ENCODE assay signal across 8 mouse cellular contexts in genomic region chr1:64122466-64122830, GRCm38 (mm10). TPM values are rescaled to one million over a fixed set of nuclear protein-coding genes. Genes with fewer than 3 reads are reported as not detected.
A peak's percentile ranks its signal among the peaks of the same experiment; 100 is the strongest.
DNase-seq lines count a peak whose midpoint lies in the region; ATAC-seq and TF ChIP-seq lines count a peak whose summit lies in the region.

No protein-coding gene starts in this region.

- peak overlapping the region; percentile 62 for H3K4me2 ChIP-seq in heart, embryonic 14.5 days (ENCODE audit: low read length)
- H3K4me2 ChIP-seq in hindbrain, embryonic 11.5 days (replicated peaks; ENCODE audit: low read depth, low read length), result peak overlapping the region; percentile 68

- no peak for ATAC-seq in heart, embryonic 14.5 days (ENCODE audit: insufficient number of reproducible peaks, insufficient read depth, low FRiP score, low read depth)
- ATAC-seq in hindbrain, embryonic 11.5 days (ENCODE audit: low FRiP score), result no peak

- H3K9me3 ChIP-seq in heart, embryonic 14.5 days (ENCODE audit: control insufficient read depth, low read length), result no peaks in the 10 kb centered on the region
- no peaks in the 10 kb centered on the region for H3K9me3 ChIP-seq in ES-E14 (ENCODE audit: control insufficient read depth, insufficient read depth, low read depth, low read length)
- no peaks in the 10 kb centered on the region for H3K9me3 ChIP-seq in hindbrain, embryonic 11.5 days (ENCODE audit: control insufficient read depth, low read length)
- H3K9me3 ChIP-seq in midbrain, embryonic 10.5 days (replicated peaks), result no peaks in the 10 kb centered on the region

- H3K27me3 ChIP-seq in heart, embryonic 14.5 days (ENCODE audit: control insufficient read depth, insufficient read depth, low read length), result no peaks in the 10 kb centered on the region
- H3K27me3 ChIP-seq in hindbrain, embryonic 11.5 days (ENCODE audit: control insufficient read depth, insufficient read depth, low read length), result no peaks in the 10 kb centered on the region
- H3K27me3 ChIP-seq in midbrain, embryonic 10.5 days (ENCODE audit: low read depth, poor library complexity, severe bottlenecking), result no peaks in the 10 kb centered on the region

- H3K27ac ChIP-seq in heart, embryonic 14.5 days (replicated peaks in 1 of 2; ENCODE audit: control insufficient read depth in 1 of 2, insufficient read depth in 1 of 2, low read depth in 2 of 2, low read length in 2 of 2), result peak overlapping the region; percentile 100
- H3K27ac ChIP-seq in ES-E14 (ENCODE audit: insufficient read depth, low read depth, low read length, poor library complexity, severe bottlenecking), result peak overlapping the region; percentile 62; the same call in 1 of the 2 replicates
- peak overlapping the region; percentile 100 for H3K27ac ChIP-seq in hindbrain, embryonic 11.5 days (ENCODE audit: low read depth, low read length)
- H3K27ac ChIP-seq in midbrain, embryonic 10.5 days (replicated peaks), result peak overlapping the region; percentile 100

- in situ Hi-C loops in ES-E14 (cut with MboI; ENCODE audit: low sequenced_read_pairs in 2 of 2, unreplicated experiment in 2 of 2), result no loop called here

- peaks cover 7 to 11% of the 10 kb centered on the region in 2 experiments; a peak in 3 of 4 replicates for H3K4me1 ChIP-seq in heart, embryonic 14.5 days (ENCODE audit: control insufficient read depth in 2 of 2, insufficient read depth in 2 of 2, low read length in 2 of 2)
- no peaks in the 10 kb centered on the region; a peak in 2 of 4 replicates for H3K4me1 ChIP-seq in ES-E14 (ENCODE audit: control insufficient read depth in 2 of 2, insufficient read depth in 2 of 2, low read length in 2 of 2, poor library complexity in 1 of 2)
- no peaks in the 10 kb centered on the region for H3K4me1 ChIP-seq in hindbrain, embryonic 11.5 days (replicated peaks; ENCODE audit: control insufficient read depth, insufficient read depth, low read length)
- peaks cover 38% of the 10 kb centered on the region for H3K4me1 ChIP-seq in midbrain, embryonic 10.5 days

- H3K4me3 ChIP-seq in heart, embryonic 14.5 days (ENCODE audit: control insufficient read depth in 1 of 2, insufficient read depth in 1 of 2, low read depth in 1 of 2, low read length in 2 of 2), result peak overlapping the region; percentile 85 to 97
- H3K4me3 ChIP-seq in ES-E14 (ENCODE audit: insufficient read depth in 1 of 2, low read depth in 1 of 2, low read length in 2 of 2, poor library complexity in 1 of 2, severe bottlenecking in 1 of 2), result peak overlapping the region; percentile 86 to 95
- peak overlapping the region; percentile 77 for H3K4me3 ChIP-seq in hindbrain, embryonic 11.5 days (ENCODE audit: low read depth, low read length)
- H3K4me3 ChIP-seq in midbrain, embryonic 10.5 days, result peak overlapping the region; percentile 85

- H3K36me3 ChIP-seq in heart, embryonic 14.5 days (ENCODE audit: control insufficient read depth, insufficient read depth, low read length), result no peaks in the 10 kb centered on the region
- H3K36me3 ChIP-seq in ES-E14 (ENCODE audit: control insufficient read depth, insufficient read depth, low read length, poor library complexity, severe bottlenecking), result no peaks in the 10 kb centered on the region
- H3K36me3 ChIP-seq in hindbrain, embryonic 11.5 days (ENCODE audit: control insufficient read depth, insufficient read depth, low read length), result no peaks in the 10 kb centered on the region
- H3K36me3 ChIP-seq in midbrain, embryonic 10.5 days, result no peaks in the 10 kb centered on the region

- DNase-seq in heart, adult 11 months, result no peak
- peak; percentile 33 for DNase-seq in ES-E14 (ENCODE audit: low read depth, low spot score)
- DNase-seq in hindbrain, embryonic 11.5 days (ENCODE audit: low spot score), result no peak
- DNase-seq in midbrain, embryonic 10.5 days (ENCODE audit: low spot score), result no peak
- no peak for DNase-seq in ovary, postnatal 14 days (ENCODE audit: low spot score)
- no peak for DNase-seq in right cerebral cortex, postnatal 25 days
- DNase-seq in thymus, postnatal 36 days, result no peak

- H3K9ac ChIP-seq in heart, embryonic 14.5 days (ENCODE audit: low read length), result peak overlapping the region; percentile 100
- H3K9ac ChIP-seq in ES-E14 (ENCODE audit: insufficient read depth, low read depth, low read length, poor library complexity, severe bottlenecking), result peak overlapping the region; percentile 75; the same call in 1 of the 2 replicates
- H3K9ac ChIP-seq in hindbrain, embryonic 11.5 days (ENCODE audit: low read depth, low read length), result peak overlapping the region; percentile 99

- WGBS in heart, embryonic 14.5 days, result 24% methylated on average over 9 of the region's 9 CpGs
- WGBS in hindbrain, embryonic 11.5 days, result 26% methylated on average over 9 of the region's 9 CpGs
- WGBS in midbrain, embryonic 10.5 days, result 26% methylated on average over 9 of the region's 9 CpGs

TF ChIP-seq in ES-E14, 5 proteins besides CTCF, POLR2A, EP300 and RAD21:
- TF ChIP-seq HCFC1 (IDR thresholded peaks at IDR 0.05; ENCODE audit: borderline replicate concordance, insufficient read depth, low read length), result no peak
- no peak for TF ChIP-seq ZC3H11A (IDR thresholded peaks at IDR 0.05; ENCODE audit: borderline replicate concordance, low read depth, low read length)
- TF ChIP-seq ZNF384 (IDR thresholded peaks at IDR 0.05; ENCODE audit: low read depth, low read length), result no peak
- no peak for TF ChIP-seq MAFK (IDR thresholded peaks at IDR 0.05; ENCODE audit: insufficient read depth, low read depth, low read length)
- no peak for TF ChIP-seq CHD2 (IDR thresholded peaks at IDR 0.05; ENCODE audit: low read depth, low read length)

RNA-seq across cellular contexts. Expression of gene Klf7, which starts 0.4 kb away (rescaled TPM):
- polyA plus RNA-seq in heart, embryonic 14.5 days (2014; fragmentation: Nextera tagmentation; extraction: Ambion mirVana), result 13.0 and 15.6 TPM in 2 replicates
- 10.8 and 14.7 TPM in 2 replicates for total RNA-seq in ES-E14 (2012; rRNA removed)
- polyA plus RNA-seq in hindbrain, embryonic 11.5 days (2014; fragmentation: Nextera tagmentation; extraction: Ambion mirVana), result 31.4 and 33.6 TPM in 2 replicates
- 21.2 and 27.0 TPM in 2 replicates for polyA plus RNA-seq in midbrain, embryonic 10.5 days (2016; fragmentation: Nextera tagmentation; extraction: Ambion mirVana)
